Mouse (Mus musculus): ENCODE data around the gene Gm49337. TPM values are rescaled to one million over a fixed set of nuclear protein-coding genes. Genes with fewer than 3 reads are reported as not detected.

Gm49337 gene
- polyA plus RNA-seq, 1 experiment from 2014 or later = not detected

DNA sequence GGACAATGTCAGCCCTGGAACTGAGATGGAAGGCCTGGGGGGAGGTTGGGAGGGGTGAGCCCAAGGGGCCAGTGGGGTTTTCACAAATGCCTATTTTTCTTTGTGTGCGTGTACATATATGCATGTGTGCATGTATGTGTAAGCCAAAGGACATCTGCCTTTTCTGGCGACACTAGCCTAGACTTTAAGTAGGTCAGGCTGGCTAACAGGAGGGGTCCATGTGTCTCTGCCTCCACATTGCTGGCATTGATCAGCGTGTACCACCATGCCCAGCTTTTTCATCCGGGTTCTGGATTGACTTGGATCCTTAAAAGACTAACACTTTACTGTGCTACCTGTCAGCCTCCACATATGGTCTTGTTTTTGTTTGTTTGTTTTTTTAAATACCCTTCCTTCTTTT, 568 bp downstream of the Gm49337 start:
- no peak overlapping the region for H3K9ac ChIP-seq (replicated peaks; ENCODE audit: low read depth, low read length)
- H3K4me3 ChIP-seq (ENCODE audit: low read depth, low read length) = no peak overlapping the region
- 93% methylated on average over 4 of the region's 4 CpGs for WGBS

DNA sequence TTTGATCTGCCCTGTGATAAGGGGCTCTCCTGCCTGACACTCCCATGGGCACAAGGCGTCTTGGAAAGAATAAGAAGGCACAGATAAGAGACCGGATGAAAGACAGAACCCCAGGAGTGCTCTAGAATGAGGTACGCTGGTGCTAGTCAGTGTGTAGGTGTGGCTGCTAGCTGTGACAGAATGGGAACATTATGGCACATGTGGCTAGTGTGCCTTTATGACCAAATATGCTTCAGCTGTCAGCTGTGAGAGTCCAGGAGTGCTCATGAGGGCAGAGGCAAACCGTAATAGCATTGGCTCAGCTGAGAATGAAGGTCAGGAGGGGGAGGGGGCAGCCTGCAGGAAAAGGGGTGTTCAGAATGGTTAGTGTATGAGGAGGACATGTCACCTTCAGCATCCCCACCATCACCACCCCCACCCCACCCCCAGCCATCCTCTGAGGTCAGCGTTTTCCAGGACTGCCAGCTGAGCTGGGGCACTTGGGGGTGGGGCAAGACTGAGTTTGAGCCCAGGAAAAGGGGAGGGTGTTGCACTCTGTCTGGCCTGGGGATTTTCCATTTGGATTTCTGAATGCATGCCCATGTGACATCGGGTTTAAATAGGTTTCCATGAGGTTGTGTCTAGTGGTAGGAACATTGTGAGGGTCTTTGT, 1.4 kb downstream of the Gm49337 start:
- Histone ChIP-seq H3K9me3 (ENCODE audit: control insufficient read depth, low read length) (no peaks in the 10 kb centered on the region), H3K36me3 (ENCODE audit: control insufficient read depth, insufficient read depth, low read length) (no peaks in the 10 kb centered on the region), H3K27me3 (ENCODE audit: control insufficient read depth, insufficient read depth, low read length) (no peaks in the 10 kb centered on the region), H3K27ac (ENCODE audit: low read depth, low read length) (no peak overlapping the region), H3K9ac (replicated peaks; ENCODE audit: low read depth, low read length) (no peak overlapping the region), H3K4me2 (ENCODE audit: low read depth, low read length) (no peak overlapping the region), H3K4me3 (ENCODE audit: low read depth, low read length) (no peak overlapping the region), H3K4me1 (ENCODE audit: control insufficient read depth, insufficient read depth, low read length) (no peaks in the 10 kb centered on the region)
- ATAC-seq (ENCODE audit: low read depth) = no peak
- 51% methylated on average over 6 of the region's 6 CpGs for WGBS

More for the DNA sequence above, 568 bp downstream of the Gm49337 start:
- Histone ChIP-seq H3K36me3 (ENCODE audit: control insufficient read depth, insufficient read depth, low read length) (no peaks in the 10 kb centered on the region), H3K27me3 (ENCODE audit: control insufficient read depth, insufficient read depth, low read length) (no peaks in the 10 kb centered on the region), H3K27ac (ENCODE audit: low read depth, low read length) (no peak overlapping the region), H3K9me3 (ENCODE audit: control insufficient read depth, low read length) (no peaks in the 10 kb centered on the region), H3K4me1 (ENCODE audit: control insufficient read depth, insufficient read depth, low read length) (no peaks in the 10 kb centered on the region), H3K4me2 (ENCODE audit: low read depth, low read length) (no peak overlapping the region)
- ATAC-seq (ENCODE audit: low read depth) = no peak

DNA sequence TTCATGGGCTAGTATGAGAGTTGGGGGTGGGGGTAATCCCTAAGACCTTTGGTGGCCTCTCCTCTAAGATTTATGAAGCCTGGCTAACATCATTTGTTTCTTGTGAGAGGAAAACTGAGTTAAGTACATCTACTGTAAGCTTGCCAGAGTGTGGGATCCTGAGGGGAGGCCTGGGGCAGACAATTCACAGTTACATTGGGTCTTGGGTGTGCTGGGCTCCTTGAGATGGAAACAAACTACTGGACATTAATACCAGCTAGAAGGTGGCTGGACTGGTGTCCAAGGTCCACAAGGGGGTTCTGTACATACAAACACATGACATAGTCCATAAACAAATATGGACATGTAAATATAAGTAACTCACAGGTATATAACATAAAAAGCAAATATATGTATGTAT, 2.0 kb downstream of the Gm49337 start:
- H3K27ac ChIP-seq (ENCODE audit: low read depth, low read length) = no peak overlapping the region
- no peaks in the 10 kb centered on the region for H3K4me1 ChIP-seq (ENCODE audit: control insufficient read depth, insufficient read depth, low read length)
- H3K36me3 ChIP-seq (ENCODE audit: control insufficient read depth, insufficient read depth, low read length) = no peaks in the 10 kb centered on the region
- H3K4me2 ChIP-seq (ENCODE audit: low read depth, low read length) = no peak overlapping the region
- no peak for ATAC-seq (ENCODE audit: low read depth)
- no peaks in the 10 kb centered on the region for H3K27me3 ChIP-seq (ENCODE audit: control insufficient read depth, insufficient read depth, low read length)
- no peak overlapping the region for H3K9ac ChIP-seq (replicated peaks; ENCODE audit: low read depth, low read length)
- H3K9me3 ChIP-seq (ENCODE audit: control insufficient read depth, low read length) = no peaks in the 10 kb centered on the region
- no peak overlapping the region for H3K4me3 ChIP-seq (ENCODE audit: low read depth, low read length)

DNA sequence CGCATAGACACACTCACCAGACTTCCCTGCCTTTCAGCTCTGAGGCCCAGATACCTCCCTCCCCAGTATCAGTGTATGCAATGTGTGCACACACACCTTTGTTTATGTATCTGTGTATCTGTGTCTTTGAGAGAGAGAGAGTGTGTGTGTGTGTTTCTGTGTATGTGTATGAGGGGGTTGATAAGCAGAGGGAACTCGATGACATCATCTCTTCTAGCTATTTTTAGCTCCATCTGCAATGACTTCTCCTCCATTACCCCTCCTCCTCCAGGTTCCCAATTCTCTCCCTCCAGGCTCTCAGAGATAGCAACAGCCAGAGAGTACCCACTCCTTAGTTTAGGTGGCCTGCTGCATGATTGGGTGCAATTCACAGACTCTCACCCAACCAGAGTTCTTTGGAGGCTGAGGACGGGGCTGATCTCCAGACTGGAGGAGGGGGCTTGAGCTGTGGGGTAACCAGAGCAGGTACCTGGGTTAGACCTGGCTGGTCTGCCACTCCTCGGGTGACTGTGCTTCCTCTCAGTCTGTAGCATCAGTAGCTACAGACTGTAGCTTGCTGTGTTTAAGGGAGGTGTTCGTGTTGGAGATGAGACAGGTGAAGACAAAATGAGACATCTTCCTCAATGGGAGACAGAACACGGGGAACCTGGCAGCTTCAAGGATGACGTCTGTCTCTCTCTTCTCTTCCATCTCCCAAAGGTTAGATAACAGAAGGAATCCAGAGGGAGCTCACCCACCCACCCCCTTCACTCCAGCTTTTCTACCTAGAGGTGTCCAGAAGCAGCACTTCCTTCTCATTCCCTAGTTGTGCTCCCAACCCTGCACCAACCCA, 2.7 kb downstream of the Gm49337 start:
- no peaks in the 10 kb centered on the region for H3K27me3 ChIP-seq (ENCODE audit: control insufficient read depth, insufficient read depth, low read length)
- H3K36me3 ChIP-seq (ENCODE audit: control insufficient read depth, insufficient read depth, low read length) = no peaks in the 10 kb centered on the region
- H3K4me1 ChIP-seq (ENCODE audit: control insufficient read depth, insufficient read depth, low read length) = no peaks in the 10 kb centered on the region
- H3K9me3 ChIP-seq (ENCODE audit: control insufficient read depth, low read length) = no peaks in the 10 kb centered on the region
- 70% methylated on average over 7 of the region's 7 CpGs for WGBS
- H3K4me2 ChIP-seq (ENCODE audit: low read depth, low read length) = 0 out of 2 replicates have a peak overlapping the region, but pooled peaks have one; percentile 29
- H3K4me3 ChIP-seq (ENCODE audit: low read depth, low read length) = no peak overlapping the region
- peak overlapping the region; percentile 52 for H3K27ac ChIP-seq (ENCODE audit: low read depth, low read length)
- ATAC-seq (ENCODE audit: low read depth) = no peak
- no peak overlapping the region for H3K9ac ChIP-seq (replicated peaks; ENCODE audit: low read depth, low read length)

DNA sequence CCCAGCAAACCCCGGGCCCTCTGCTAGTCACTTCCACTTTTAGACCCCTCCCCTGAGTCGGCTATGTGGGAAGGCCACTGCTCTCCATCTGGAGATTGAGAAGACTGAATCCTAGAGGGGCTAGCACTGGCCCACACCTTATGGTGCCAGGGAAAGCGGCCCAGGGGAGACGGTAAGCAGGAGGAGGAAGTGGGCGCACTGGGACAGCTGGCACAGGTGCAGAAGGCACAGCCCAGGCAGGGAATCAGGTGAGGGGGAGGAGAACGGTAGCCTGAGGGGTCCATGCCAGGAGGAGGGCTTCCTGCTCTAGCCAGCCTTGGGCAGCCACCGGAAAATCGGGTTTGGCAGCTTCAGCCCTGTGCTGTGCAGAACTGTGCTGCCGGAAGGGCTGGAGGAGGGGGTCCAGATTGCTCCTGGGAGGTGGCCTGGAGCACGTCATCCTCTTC, 3.4 kb downstream of the Gm49337 start:
- no peaks in the 10 kb centered on the region for H3K9me3 ChIP-seq (ENCODE audit: control insufficient read depth, low read length)
- H3K4me2 ChIP-seq (ENCODE audit: low read depth, low read length) = peak overlapping the region; percentile 29; the same call in 1 of the 2 replicates
- H3K9ac ChIP-seq (replicated peaks; ENCODE audit: low read depth, low read length) = no peak overlapping the region
- ATAC-seq (ENCODE audit: low read depth) = peak; percentile 86; the same call in 1 of the 2 replicates
- H3K27ac ChIP-seq (ENCODE audit: low read depth, low read length) = peak overlapping the region; percentile 52
- WGBS = 27% methylated on average over 10 of the region's 10 CpGs
- H3K27me3 ChIP-seq (ENCODE audit: control insufficient read depth, insufficient read depth, low read length) = no peaks in the 10 kb centered on the region
- H3K4me3 ChIP-seq (ENCODE audit: low read depth, low read length) = no peak overlapping the region
- no peaks in the 10 kb centered on the region for H3K36me3 ChIP-seq (ENCODE audit: control insufficient read depth, insufficient read depth, low read length)
- no peaks in the 10 kb centered on the region for H3K4me1 ChIP-seq (ENCODE audit: control insufficient read depth, insufficient read depth, low read length)

DNA sequence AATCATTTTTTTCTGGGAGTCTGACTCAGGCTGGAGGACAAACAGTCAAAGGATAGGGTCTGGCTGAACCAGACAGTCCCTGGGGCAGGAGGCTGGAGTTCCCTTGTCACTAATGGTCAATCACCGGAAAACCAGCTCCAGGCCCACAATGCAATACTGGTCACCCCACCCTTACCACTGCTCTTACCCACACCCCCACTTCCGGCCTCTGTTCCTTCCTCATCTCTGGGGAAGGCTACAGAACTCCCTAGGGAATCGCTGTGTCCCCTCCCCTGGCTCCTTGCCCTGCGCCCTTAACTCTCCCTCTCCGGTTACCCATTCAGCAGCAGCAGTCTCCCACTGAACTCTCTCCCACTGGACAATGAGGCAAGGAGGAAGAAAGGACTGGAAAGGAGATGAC, 4.0 kb downstream of the Gm49337 start:
- H3K4me2 ChIP-seq (ENCODE audit: low read depth, low read length) = peak overlapping the region; percentile 29; the same call in 1 of the 2 replicates
- H3K27me3 ChIP-seq (ENCODE audit: control insufficient read depth, insufficient read depth, low read length) = no peaks in the 10 kb centered on the region
- H3K4me3 ChIP-seq (ENCODE audit: low read depth, low read length) = no peak overlapping the region
- H3K36me3 ChIP-seq (ENCODE audit: control insufficient read depth, insufficient read depth, low read length) = no peaks in the 10 kb centered on the region
- no peak overlapping the region; the same call in 1 of the 2 replicates for H3K27ac ChIP-seq (ENCODE audit: low read depth, low read length)
- 27% methylated on average over 5 of the region's 5 CpGs for WGBS
- ATAC-seq (ENCODE audit: low read depth) = no peak
- no peaks in the 10 kb centered on the region for H3K4me1 ChIP-seq (ENCODE audit: control insufficient read depth, insufficient read depth, low read length)
- no peaks in the 10 kb centered on the region for H3K9me3 ChIP-seq (ENCODE audit: control insufficient read depth, low read length)
- no peak overlapping the region for H3K9ac ChIP-seq (replicated peaks; ENCODE audit: low read depth, low read length)

DNA sequence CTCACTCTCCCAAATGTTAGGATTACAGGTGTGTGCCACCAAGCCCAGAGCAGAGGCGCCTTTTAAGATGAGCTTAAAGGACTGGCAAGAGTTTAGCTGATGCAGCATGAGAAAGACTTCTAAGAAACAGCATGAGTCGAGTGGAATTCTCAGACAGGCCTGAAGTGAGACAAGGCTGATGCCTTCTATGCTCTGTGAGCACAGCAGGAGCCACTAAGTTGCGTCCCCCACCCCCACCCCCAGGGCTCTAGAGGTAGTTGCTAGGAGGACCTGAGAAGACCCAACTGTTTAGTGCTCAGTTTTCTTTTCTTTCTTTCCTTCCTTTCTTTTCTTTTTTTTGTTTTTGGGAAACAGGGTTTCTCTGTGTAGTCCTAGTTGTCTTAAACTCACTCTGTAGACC, 8.9 kb downstream of the Gm49337 start:
- 40% methylated on average over 3 of the region's 3 CpGs for WGBS
- Histone ChIP-seq H3K36me3 (ENCODE audit: control insufficient read depth, insufficient read depth, low read length) (no peaks in the 10 kb centered on the region), H3K4me1 (ENCODE audit: control insufficient read depth, insufficient read depth, low read length) (no peaks in the 10 kb centered on the region), H3K4me3 (ENCODE audit: low read depth, low read length) (no peak overlapping the region), H3K27ac (ENCODE audit: low read depth, low read length) (no peak overlapping the region), H3K9me3 (ENCODE audit: control insufficient read depth, low read length) (no peaks in the 10 kb centered on the region), H3K4me2 (ENCODE audit: low read depth, low read length) (no peak overlapping the region), H3K9ac (replicated peaks; ENCODE audit: low read depth, low read length) (no peak overlapping the region), H3K27me3 (ENCODE audit: control insufficient read depth, insufficient read depth, low read length) (no peaks in the 10 kb centered on the region)
- no peak for ATAC-seq (ENCODE audit: low read depth)

DNA sequence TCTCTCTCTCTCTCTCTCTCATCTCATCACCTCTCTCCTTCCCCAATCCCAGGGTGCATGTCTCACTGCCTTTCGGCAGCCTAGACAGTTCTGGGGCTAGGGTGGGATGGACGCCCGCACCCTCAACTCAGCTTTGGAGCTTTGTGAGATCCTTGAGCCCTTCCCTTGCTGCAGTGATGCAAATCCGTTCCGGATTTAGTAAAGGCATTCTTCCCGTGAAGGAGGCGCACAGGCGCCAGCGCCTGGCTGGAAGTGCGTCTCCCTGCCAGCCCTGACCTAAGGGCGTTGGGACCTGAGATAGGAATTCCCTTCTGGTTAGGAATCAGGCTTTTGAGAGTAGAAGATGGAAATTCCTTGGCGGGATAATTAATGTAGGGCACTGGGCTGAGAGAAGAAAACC, 9.6 kb downstream of the Gm49337 start:
- no peak overlapping the region for H3K4me3 ChIP-seq (ENCODE audit: low read depth, low read length)
- 0 out of 2 replicates have a peak overlapping the region, but pooled peaks have one; percentile 4 for H3K4me2 ChIP-seq (ENCODE audit: low read depth, low read length)
- WGBS = 16% methylated on average over 12 of the region's 12 CpGs
- no peaks in the 10 kb centered on the region for H3K9me3 ChIP-seq (ENCODE audit: control insufficient read depth, low read length)
- ATAC-seq (ENCODE audit: low read depth) = no peak
- H3K36me3 ChIP-seq (ENCODE audit: control insufficient read depth, insufficient read depth, low read length) = no peaks in the 10 kb centered on the region
- no peak overlapping the region for H3K27ac ChIP-seq (ENCODE audit: low read depth, low read length)
- no peaks in the 10 kb centered on the region for H3K27me3 ChIP-seq (ENCODE audit: control insufficient read depth, insufficient read depth, low read length)
- no peak overlapping the region for H3K9ac ChIP-seq (replicated peaks; ENCODE audit: low read depth, low read length)
- no peaks in the 10 kb centered on the region for H3K4me1 ChIP-seq (ENCODE audit: control insufficient read depth, insufficient read depth, low read length)

DNA sequence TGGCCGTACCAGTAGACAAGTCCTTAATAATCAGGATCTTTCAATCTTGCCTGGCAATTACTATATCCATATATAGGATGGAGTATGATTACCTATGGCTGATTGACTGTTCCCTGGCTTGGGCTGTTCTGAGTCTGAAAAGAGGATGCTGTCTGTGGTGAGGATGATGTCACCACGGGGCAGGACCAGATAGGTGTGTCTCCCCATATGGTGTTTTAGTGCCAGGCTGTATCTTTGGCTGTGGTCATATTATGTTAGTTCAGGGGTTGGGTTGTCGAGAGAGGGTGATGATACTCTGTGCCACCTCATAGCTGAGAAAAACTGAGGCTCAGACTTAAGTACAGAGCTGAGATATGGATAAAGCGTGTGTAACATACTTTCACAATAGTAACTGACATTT, 11.9 kb downstream of the Gm49337 start:
- 92% methylated on average over 4 of the region's 4 CpGs for WGBS
- Histone ChIP-seq H3K9ac (replicated peaks; ENCODE audit: low read depth, low read length) (no peak overlapping the region), H3K4me1 (ENCODE audit: control insufficient read depth, insufficient read depth, low read length) (no peaks in the 10 kb centered on the region), H3K4me3 (ENCODE audit: low read depth, low read length) (no peak overlapping the region), H3K27ac (ENCODE audit: low read depth, low read length) (no peak overlapping the region), H3K9me3 (ENCODE audit: control insufficient read depth, low read length) (no peaks in the 10 kb centered on the region), H3K4me2 (ENCODE audit: low read depth, low read length) (no peak overlapping the region), H3K36me3 (ENCODE audit: control insufficient read depth, insufficient read depth, low read length) (no peaks in the 10 kb centered on the region), H3K27me3 (ENCODE audit: control insufficient read depth, insufficient read depth, low read length) (no peaks in the 10 kb centered on the region)
- no peak for ATAC-seq (ENCODE audit: low read depth)

Measured in neural tube, embryonic 14.5 days (tissue).